Mouse (Mus musculus): ENCODE data around the gene Tnfrsf9.

Tnfrsf9 gene

DNA sequence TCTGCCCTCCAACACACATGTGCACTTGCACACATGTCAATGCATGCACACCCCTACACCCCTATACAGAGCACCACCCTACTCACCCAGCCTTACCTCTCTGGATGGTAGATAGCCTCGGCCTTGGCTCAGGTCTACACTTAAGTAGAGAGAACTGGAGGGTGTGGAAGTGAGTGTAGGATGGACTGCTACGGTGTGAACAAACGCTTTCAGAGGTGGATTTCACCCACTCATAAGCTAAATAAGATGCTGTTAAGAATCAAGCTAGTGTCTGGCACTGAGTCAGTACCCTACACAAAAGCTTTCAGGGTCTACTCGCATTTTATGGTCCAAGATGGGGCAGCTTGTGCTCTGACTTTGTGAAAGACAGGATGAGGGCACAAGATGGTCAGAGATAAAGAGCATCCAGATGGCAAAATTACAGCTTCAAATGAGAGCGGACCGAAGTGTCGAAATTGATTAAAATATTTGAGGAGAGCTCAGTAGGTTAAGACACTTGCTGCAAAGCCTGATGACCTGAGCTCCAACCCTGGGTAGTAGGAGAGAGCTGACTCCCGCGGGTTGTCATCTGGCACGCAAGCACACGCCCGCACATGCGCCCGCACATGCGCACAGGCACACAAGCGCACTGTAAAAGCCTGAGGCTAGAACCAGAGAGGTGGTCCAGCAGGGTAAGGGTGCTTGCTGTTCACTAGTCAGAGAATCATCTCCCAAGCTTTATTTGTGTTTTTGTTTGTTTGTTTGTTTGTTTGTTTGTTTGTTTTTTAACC, 23.1 kb downstream of the Tnfrsf9 start:
- DNase-seq: peak; percentile 31

DNA sequence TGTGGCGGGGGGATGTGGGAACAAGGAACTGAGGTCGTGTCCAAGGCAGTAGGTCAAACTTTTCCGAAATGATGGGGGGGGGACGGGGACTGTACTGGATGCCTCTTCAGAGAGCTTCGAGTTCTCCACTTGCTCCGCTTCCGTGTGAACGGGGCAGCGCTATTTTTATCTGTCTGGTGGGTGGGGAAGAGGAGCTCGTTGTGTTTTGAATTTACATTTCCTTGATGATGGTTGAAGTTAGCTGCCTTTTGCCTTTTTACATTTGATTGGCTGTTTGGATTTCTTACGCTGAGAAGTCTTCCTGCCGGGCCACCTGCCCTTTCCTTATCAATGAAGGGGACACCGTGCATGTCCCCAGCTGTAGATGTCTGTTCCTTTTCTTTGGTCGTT, 23.7 kb downstream of the Tnfrsf9 start:
- DNase-seq: no peak

DNA sequence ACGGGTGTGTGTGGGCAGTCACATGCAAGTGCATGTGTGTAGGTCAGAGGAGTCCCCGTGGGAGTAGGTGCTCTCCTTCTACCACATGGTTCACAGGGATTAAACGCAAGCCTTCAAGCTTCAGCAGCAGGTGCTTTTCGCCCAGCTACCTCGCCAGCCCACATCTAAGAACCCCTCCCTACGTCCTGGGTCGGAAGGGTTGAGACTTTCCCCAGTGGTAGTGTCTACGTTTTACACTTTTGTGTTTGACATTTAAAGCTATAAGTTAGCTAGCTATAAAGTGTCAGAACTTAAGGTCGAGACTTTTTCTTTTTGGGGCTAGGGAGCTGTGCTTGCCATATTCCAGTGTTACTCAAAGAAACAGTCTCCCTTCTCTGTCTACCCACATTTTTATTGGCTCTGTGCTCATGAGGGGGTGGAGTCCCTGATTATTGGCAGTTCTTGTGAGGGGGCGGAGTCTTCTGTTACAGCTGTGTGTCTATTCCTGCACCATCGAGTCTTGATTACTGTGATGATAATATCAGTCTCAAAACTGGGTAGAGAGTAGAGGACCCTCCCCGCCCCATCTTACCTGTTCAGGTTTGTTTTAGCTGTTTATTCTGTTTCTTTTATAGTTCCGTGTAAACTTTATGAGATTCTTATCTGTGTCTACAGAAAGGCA, 25.8 kb downstream of the Tnfrsf9 start:
- DNase-seq: no peak

DNA sequence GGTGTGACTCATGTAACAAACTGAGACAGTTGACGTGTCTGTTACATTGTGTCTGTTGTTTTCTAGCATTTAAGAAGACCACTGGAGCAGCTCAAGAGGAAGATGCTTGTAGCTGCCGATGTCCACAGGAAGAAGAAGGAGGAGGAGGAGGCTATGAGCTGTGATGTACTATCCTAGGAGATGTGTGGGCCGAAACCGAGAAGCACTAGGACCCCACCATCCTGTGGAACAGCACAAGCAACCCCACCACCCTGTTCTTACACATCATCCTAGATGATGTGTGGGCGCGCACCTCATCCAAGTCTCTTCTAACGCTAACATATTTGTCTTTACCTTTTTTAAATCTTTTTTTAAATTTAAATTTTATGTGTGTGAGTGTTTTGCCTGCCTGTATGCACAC, 30.3 kb downstream of the Tnfrsf9 start:
- no peak for DNase-seq

DNA sequence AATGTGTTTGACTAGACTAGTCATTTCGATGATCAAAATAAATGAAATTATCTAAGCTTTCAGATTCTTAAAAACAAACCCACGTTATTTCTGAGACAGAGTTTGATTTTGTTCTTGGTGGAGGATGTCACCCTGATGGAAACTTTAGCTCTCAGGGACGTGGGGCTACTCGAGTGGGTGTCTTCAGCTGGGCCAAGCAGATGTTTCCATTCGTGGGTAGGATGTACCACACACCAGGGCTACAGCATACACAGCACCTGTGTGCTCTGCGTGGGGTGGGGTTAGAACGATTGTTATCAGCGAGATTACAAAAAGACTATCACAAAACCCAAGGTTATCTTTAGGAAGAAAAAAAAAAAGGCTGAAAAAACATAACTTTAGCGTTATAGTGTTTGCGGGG, 36.6 kb downstream of the Tnfrsf9 start:
- DNase-seq: no peak

DNA sequence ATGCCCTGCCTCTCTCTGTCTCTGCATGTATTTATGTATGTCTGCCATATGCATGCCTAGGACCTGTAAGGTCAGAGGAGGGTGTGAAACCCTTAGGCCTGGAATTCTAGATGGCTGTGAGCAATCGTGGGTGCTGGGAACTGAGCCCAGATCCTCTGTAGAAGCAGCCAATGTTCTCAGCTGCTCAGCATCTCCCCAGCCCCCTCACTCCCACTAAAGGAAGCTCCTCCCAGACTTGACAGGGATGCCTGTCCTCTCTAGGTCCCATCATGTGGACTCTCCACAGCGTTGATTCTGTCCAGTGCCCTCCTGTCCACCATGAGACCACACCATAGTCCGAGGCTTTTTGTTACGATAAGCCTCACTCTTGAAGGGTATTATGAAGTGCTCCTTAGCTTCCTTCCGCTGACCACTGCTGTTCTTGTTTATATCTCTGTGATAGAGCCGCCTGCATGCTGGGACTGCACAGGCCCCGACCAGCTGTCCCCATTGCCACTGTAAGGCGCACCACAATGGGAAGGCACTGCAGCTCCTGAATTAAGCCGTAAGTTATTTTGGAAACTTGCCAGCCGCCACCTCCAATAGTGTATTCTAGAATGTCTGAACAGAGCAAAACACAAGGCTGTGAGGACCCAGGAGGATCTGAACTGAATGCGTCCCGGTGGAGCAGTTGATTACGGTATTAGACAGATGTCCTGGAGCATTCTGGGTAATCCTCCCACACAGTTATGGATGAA, 42.2 kb downstream of the Tnfrsf9 start:
- no peak for DNase-seq

DNA sequence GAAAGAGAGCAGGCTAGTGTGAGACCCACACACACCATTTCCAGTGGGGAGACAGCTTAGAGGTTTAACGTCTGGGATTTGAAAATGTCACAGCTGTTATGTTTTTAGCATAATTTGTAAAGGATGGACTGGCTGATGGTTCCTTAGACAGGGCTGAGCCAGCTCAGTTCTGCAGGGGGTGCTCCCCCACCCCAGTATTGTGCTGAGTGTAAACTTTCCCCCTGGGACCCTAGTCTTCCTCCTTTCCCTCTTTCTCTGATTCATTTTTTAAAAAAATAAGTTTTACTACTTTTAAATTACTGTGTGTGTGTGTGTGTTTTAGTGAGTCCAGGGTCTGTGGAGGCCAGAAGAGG, 42.7 kb downstream of the Tnfrsf9 start:
- no peak for DNase-seq

DNA sequence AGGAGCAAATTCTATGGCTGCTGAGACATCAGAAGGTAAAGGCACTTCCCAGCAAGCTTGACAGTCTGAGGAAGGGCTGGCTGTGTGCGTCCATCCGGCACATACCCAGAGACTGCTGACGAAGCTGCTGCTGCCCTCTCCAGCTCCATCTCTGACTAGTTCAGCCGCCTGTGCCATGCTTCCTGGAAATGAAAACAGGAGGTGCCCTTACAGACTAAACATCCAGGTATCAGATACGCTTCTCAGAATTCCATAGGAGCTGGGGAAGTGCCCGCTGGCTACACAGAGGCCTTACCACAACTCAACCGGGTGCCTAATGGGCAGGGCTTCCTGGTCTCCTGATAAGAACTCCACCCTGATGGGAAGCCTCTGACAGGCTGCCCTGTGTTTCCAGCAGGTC, 44.2 kb downstream of the Tnfrsf9 start:
- DNase-seq: no peak

DNA sequence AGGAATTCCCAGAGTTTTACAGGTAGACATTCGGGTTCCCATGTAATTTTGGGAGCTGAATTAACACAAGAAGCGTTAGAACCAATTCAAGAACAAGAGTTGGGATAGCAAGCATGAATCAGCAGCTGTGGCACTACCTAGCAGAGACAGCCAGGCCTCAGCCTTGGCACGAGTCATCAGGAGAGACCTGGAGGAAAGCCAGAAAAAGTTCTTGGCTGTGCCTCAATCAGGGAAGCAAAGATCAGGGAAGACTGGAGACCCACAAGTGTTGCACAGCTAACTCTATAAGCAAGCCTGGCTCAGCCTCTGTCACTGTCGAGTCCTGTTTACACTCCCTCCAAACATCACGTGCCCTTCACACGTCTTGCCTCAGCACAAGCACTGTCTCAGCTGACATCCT, 47.9 kb downstream of the Tnfrsf9 start:
- peak; percentile 23 for DNase-seq

DNA sequence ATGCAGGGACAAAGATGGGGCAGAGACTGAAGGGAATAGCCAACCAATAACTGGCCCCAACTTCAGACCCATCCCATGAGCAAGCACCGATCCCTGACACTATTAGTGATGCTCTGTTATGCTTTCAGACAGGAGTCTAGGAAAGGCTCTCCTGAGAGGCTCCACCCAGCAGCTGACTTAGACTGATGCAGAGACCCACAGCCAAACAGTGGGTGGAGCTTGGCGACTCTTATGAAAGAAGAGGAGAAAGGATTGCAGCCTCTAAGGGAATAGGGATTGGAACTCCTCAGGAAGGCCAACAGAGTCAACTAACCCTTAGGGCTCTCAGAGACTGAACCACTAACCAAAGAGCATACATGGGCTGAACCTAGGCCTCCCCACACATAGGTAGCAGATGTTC, 49.3 kb downstream of the Tnfrsf9 start:
- DNase-seq: no peak

DNA sequence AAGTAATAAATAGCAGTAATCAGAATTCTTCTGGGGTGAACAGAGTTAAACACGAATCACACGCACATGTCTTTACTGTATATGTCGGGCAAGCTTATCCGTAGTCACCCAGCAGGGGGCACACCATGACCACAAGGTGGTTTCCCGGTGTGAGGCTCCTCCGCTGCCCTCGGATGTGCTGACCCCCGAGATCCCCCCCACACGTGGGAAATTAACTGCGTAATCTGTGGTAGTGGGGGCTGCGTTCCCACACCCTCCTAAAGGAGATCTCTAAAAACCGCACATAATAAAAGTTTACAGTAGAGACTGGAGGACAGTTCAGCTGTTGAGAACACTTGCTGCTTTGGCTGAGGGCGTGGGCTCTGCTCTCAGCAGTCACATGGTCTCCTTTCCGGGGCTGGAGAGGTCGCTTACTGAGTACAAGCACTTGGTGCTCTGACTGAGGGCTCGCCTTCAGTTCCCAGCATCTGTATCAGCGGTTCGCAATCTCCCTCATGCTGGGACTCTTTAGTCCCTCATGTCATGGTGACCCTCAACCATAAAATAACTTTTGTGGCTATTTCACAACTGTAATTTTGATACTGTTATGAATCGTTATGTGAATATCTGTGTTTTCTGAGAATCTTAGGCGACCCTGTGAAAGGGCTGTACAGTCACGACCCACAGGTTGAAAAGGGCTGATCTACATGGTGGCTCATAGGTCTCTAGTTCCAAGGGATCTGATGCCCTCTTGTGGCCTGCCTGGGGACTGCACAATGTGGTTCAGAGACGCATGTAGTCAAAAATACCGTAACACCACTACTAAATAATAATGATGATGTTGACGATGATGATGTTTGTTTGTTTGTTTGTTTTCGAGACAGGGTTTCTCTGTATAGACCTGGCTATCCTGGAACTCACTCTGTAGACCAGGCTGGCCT, 50.5 kb downstream of the Tnfrsf9 start:
- peak; percentile 94 for DNase-seq

DNA sequence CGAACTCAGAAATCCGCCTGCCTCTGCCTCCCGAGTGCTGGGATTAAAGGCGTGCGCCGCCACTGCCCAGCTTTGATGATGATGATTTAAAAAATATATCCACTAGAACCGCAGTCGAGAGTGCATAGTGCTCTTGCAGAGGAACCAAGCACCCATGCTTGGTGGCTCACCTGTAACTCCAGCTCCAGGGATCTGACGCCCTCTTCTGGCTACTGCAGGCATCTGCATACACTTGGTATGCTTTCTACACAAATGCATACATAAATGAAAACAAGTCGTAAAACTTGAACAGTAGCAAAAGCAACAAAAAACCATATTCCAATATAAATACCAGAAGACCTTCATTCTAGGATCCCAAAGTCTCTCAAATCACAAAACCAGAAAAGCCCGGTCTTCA, 51.2 kb downstream of the Tnfrsf9 start:
- DNase-seq: no peak

DNA sequence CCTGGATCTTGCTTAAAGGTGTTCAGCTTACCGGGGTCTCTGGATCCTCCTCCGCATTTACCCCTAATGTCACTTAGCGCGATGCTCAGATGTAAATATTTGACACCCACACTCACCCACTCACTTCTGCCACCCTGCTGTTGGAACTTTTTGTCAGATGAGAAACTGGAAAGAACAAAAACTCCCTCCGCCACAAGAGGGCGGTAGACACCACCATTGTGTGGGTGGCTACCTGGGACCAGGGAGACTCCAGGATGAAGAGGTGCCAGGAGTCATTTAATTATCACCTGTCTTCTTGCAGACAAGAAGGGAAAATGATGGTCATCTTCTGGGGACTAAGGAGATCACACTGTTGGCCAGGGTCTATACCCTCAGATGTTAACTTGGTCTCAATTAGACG, 52.2 kb downstream of the Tnfrsf9 start:
- DNase-seq: peak; percentile 81

DNA sequence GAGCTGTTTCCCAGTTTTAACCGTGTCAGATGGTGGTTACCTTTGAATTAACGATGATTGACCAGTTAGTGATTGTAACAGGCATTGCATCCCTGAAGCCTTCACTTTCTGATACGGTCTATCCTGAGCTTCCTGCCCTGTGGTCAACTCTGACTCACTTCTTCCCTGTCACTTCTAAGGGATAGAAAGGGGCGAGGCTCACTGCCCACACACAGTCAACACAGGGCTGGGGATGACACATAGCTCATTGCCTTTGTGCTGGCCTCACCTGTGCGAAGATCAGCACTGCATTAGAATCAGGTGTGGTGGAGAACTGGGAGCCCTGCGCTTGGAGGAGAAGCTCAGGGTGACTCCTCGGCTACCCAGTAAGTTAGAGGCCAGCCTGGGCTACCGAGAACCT, 54.6 kb downstream of the Tnfrsf9 start:
- DNase-seq: no peak

DNA sequence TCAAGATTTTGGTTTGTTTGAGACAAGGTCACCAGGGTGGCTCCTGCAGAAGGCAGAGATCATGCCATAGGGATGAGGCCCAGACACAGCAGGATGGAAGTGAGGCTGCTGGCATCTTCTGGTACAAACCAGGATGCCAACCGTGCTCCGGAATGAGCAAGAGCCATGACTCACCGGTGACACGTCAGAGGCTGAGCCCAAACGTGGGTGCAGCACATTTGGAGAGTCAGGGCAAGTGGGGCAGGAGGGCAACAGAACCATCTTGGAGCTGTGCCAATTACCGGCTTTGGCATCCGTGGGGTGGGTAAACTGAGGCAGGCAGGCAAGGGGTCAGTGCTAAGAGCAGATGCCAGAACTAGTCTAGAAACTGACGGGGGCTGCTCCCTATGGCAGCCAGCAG, 58.9 kb downstream of the Tnfrsf9 start:
- DNase-seq: no peak

DNA sequence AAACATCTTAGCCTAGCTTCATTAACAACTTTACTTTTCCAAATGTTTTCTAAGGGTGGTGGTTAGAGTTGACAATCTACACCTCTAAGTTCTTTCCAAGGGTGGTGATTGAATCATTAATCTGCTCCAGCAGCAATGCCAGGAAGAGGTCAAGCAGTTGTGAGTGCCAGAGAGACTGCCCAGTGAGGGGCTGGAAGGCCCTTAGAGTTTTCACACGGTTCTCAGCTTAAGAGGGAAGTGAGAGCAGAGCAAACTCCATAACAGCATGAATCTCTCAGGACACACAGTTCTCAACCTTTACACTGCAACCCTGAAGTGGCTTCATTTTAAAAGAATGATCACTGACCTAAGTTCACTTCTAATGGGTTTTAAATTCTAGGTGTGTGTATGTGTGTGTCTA, 60.8 kb downstream of the Tnfrsf9 start:
- peak; percentile 40 for DNase-seq

DNA sequence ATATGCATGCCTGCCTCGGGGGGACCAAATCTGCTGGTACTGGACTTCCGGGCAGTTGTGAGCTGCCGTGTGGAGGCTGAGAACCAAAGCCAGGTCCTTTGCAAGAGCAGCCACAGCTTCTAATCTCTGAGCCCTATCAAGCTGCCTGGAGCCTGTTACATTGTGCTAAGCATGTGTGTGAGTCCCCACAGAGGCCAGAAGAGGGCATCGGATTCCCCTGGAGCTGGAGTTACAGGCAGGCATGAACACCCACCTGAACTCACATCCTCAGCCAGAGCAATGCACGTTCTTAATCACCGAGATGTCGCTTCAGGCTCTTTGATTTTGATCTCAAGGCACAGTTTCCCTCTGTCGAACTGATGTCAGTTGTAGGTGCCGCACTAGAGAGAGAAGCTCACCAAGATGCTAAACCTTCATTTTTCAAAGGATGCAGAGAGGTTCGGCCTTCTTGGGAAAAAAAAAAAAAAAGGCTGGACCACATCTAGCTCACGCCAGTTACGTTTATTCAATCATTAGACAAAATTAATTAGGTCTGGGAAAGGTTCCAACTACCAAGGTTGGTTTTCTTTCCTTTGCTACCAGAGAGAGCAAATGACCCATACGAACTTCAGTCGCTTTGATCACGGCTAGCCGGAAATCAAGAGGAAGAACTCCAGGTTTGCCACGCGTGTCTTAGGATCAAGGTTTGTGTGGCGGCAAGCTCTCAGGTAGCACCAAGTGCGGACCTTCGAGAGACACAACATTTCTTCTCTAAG, 64.0 kb downstream of the Tnfrsf9 start:
- DNase-seq: no peak

DNA sequence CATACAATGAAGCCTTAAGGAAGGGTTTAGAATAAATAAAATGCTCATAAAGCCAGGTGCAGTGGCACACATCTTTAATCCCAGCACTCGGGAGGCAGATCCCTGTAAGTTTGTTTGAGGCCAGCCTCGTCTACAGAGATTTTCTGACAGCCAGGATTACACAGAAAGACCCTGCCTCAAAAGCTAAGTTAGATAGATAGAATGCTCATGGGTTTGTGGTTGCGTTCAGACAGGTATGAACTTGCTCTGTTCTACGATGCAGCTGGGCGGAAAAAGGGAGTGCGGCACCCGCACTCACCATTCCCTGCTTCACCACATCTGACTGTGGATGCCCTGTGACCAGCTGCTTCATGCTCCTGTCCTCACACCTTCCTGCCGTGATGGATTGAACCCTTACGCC, 65.1 kb downstream of the Tnfrsf9 start:
- DNase-seq: no peak

DNA sequence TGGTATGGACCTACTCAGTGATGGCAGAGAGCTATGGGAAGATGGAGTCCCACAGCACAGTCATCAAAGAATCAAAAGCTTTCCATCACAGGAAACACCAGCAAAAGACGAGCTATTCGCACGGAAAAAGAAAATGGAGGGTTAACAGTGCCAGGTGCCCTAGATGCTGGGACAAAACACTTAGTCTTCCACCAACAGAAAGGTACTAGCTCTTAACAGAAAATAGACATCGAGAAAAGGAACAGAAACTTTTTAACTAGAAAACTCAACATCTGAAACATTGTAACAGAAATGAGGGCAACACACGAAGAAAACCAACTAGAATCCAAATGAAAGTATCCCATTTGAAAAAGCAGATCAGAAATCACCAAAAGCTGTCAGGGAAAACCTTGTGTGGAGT, 65.8 kb downstream of the Tnfrsf9 start:
- no peak for DNase-seq

DNA sequence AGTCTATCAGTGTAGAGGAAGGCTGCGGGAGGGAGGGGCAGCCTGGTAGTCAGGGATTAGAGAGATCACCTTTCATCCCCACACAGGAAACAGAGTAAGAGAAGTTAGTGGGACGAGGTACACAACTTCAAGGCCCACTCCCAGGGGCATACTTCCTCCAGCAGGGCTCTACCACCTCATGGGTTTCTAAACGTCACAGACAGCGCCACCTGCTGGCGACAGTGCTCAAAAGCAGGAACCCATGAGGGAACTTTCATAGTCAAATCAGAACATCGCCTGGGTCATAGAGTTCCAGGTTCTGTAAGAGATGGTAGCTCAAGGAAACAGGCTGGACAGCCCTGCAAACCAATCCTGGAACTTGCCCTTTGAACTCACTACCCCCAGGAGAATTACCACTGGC, 75.8 kb downstream of the Tnfrsf9 start:
- DNase-seq: peak; percentile 61

Data from lung, postnatal 14 days (tissue).